Mouse (Mus musculus) natural killer cell, adult 2 months (primary cell): ENCODE data around the gene Kmt5c.

Source experiments
- DNase-seq, 2 experiments: peaks; one replicate each; pipeline ENCODE4 v3.0.0; 2022; ENCODE audit warnings: low spot score in 2 of 2

The Kmt5c gene

GRCm38 (mm10) chr7:4746326-4746980 is 6.5 kb downstream of the Kmt5c start:
- no peak for DNase-seq

DNA sequence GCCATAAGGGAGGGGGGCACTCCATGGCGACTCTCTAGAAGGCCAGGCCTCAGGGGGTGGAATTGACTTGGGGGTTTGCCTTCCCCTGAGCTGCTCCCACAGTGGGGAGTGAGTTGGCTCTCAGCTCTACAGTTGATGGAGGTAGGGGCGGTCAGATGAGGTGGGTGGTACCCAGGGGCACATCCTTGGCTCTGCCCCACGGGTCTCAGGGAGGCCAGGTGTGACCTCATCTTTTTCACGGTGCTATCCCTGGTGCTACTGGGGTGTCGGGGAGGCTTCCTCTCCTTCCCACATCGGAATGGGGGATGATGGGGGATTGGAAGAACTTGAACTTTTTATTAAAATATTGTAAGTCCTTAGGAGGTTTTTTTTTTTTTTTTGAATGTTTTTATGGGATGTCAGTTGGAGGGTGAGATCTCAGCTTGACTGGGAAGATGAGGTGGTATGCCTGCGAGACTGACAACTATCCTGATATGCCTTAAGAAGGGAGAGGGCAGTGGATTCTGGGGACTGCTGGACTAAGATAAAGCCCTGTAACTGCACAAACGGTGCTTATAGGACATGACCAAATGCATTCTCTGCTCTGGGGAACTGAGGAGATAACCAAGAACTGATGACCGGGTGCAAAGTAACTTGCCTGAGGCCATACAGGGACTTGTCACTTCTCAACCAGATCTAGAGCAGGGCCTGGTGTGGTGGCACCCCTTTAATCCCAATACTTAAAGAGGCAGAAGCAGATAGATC is 7.4 kb downstream of the Kmt5c start:
- no peak for DNase-seq

DNA sequence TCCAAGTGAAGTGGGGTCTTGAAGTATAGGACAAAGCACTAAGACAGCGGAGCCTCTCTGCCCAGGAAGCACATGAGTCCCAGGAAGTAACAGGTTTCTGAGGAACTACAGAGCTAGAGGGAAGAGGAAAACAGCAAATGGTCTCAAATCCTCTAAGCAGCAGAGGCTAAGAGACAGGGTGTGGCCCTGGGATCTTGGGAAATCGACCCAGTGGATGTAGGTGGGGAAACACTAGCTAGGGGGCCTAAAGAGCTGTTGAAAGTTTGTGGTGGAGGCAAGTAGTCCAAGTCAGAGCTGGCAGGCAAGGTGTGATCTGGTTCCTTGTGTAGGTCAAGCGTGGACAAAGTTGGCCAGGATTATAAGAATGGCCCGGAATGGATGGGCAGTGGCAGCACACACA is 8.4 kb downstream of the Kmt5c start:
- no peak for DNase-seq

GRCm38 (mm10) chr7:4749169-4749568 is 9.3 kb downstream of the Kmt5c start:
- DNase-seq = no peak

DNA sequence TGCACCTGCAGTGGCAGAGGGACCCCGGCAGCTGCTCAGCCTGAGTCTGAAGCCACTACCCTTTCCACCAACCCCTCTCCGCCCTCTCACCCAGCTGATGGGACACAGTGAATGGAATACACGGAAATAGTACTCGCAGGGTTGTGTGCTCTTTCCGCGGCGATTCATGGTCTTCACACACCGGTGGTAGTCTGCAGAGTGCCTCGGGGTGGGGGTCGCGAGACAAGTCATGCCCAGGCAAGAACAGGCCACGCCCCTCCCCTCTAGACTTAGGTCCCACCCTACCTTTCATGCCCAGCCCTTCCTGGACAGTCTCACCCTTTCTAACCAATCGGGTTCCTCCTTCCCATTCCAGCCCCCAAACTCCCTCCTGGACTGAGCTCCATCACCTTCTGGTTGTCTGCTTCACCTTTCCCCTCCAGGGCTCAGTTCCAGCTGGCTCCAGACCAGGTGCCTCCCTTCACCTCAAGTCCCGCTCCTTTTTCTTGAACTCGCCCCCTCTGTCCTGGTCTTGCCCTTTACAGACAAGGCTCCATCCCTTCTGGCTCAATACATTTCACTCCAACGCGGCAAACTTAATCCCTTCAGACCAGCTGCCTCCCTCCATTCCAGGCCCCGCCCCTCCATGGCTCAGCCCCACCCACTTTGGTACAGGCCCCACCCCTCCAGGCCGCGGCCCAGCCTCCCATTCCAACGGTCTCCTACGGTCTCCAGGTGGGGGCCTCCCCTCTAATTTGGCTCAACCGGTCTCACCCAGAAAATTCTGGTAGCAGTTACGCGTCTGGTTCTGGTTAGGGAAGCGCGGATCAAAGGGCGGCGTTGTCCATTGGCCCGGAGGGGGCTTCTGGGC is 12.3 kb downstream of the Kmt5c start:
- DNase-seq = no peak

DNA sequence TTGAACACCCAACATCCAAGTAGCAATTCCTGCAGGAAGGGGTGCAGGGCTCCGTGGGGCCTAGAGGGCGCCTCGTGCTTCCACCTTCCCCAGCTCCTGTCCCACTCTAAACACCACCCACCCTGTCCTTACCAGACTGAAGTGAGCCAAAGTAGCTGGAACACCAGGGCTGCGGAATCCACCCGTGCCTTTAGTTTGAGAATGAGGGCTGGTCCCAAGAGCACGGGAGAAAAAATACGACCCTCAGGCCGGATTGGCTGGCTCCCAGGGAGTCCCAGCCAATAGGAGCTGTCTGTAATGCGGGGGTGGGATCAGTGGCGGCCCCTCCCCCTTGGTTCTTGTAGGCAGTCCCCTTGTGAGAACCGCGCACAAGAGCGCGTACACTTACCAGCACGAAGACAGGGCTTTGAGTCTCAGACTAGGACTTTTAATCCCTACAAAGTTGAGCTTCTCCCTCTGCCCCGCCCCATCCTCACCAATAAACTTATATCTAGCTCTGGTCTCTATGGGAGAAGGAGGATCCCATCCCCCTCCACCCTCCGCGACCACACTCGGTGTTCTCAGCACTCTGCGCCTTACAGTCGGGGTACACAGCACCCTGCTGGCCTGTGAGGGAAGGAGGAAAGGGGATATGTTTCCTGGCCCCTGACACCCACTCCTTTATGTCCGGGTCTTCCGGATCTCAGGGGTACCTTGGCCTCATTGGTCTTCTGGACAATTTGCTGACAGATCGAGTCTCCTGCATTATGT is 13.1 kb downstream of the Kmt5c start, which contains the start of gene Cox6b2:
Gene Cox6b2, minus strand, starts transcription at position 274 of the 750 bp plus-strand sequence.
- peak; percentile 60 to 65 for DNase-seq

GRCm38 (mm10) chr7:4759670-4760069 is 19.8 kb downstream of the Kmt5c start:
- DNase-seq = no peak

DNA sequence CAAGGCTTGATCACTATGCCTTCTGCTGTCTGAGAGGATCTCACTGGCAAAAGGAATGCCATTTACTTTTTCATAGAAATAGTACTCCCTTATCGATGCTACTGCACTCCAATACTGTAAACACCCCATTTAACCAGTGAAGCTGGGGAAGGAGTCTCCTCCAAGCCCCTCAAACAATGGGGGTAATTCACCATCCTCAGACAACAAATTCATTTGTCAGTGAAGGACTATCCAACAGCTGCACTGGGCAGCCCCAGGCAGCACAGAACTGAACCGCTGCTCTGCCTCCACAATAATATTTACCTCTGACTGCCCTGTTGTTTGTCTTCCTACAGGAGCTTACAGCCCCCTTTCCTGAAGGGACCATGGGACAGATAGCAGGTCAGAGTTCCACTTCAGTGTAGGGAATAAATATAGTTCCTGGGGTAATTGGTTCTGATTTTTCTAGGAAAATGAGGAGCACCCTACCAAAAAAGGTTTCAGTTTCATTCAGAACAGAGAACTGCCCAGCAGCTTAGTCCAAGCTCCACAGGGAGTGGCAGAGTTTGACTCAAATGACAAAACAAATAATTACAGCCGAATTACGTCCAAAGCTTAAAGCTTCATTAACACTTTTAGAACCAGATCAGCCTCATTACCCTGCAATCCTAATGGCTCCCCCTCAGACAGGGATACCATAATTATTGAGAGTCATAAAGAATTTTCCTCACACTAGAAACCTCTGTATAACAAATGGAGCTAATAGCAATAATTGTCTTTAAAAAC is 25.2 kb downstream of the Kmt5c start:
- DNase-seq = no peak

DNA sequence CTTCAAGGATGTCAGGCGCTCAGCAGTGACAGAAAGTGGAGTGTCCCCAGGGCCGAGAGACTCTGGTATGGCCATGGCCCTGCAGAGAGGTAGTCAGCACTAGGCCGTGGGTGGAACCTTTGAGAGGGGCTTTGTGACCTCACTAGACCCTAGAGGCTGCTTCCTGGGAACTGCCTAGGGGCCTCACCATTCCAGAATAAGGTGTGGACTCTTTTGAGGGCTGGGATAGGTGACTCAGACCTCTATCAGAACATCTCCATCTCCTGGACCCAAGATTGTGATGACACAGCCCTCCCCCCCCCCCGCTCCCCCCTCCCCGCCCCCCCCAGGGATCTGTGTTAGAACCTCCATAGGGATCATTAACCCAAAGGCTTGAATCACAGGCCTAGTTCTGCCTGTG is 31.3 kb downstream of the Kmt5c start, which contains the start of gene Fam71e2:
Gene Fam71e2, minus strand, starts transcription at position 101 of the 400 bp plus-strand sequence.
- DNase-seq = no peak

GRCm38 (mm10) chr7:4776131-4776530 is 36.2 kb downstream of the Kmt5c start:
- no peak for DNase-seq

- DNase-seq = peak in 1 of 2 experiments; percentile 16
These were observed 37.2 kb downstream of the Kmt5c start for GRCm38 (mm10) chr7:4776861-4777830.

GRCm38 (mm10) chr7:4777851-4778637 is 38.1 kb downstream of the Kmt5c start:
- DNase-seq = no peak

- DNase-seq = peak in 1 of 2 experiments; percentile 11
These were observed 40.0 kb downstream of the Kmt5c start for GRCm38 (mm10) chr7:4779921-4780320.

DNA sequence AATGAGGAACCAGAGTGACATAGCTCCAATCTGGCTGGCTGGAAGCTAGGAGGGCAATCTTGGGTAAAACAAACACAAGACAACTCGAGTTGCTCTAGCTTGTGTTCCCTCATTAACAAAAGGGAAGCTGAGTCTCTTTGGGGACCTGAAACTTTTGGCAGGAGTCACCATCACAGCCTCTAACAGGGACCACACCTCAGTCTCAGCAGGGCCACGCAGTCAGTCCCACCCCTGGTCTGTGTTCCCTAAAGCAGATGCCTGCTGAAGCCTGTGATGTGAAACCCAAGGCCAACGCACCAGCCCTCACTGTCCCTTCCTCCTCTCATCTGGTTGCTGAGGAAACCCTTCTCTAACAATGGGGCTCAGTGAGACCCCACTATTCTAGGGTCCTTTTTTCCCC is 42.2 kb downstream of the Kmt5c start:
- no peak for DNase-seq

GRCm38 (mm10) chr7:4782759-4783158 is 42.8 kb downstream of the Kmt5c start, which contains the start of the genes Il11 and Tmem190:
Gene Il11 (minus strand): TSS chr7:4782859.
Gene Tmem190 (plus strand): TSS chr7:4782937.
- no peak for DNase-seq

DNA sequence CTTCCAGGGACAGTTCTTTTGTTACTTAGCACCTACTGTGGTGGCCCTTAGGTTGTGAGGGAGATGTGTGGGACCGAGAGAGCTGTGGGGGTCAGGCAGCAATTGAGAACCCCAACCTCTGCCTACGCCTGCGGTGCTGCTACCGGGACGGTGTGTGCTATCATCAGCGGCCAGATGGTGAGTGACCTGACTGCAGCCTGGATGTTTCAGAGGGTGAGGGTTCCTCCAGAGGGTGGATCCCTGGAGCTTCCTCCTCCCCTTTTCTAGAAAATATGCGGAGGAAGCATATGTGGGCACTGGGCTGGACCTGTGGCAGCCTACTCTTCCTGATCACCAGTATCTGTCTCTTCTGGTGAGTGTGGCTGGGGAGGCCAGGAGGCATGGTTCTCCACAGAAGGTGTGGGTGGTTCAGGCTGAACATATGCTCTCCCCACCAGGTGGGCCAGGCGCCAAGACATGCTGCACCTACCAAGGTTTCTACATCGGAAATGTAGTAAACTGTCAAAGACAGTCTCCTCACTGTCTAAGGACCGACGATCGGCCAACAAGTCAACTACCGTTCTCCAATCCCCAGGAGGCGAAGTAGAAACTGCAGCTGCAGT is 43.9 kb downstream of the Kmt5c start:
- DNase-seq = no peak

- peak; percentile 21 to 27 for DNase-seq
These were observed 48.9 kb downstream of the Kmt5c start for GRCm38 (mm10) chr7:4788499-4789435.
